Mouse (Mus musculus): ENCODE data around the gene Inka2. TPM values are rescaled to one million over a fixed set of nuclear protein-coding genes. Genes with fewer than 3 reads are reported as not detected.
A peak's percentile ranks its signal among the peaks of the same experiment; 100 is the strongest.
"Not testable (repeated sequence)": the region's sequence is repeated elsewhere in the genome, so short reads cannot be mapped to it uniquely, and the experiment has no call there.

The Inka2 gene
- polyA plus RNA-seq, 1 experiment from 2014 or later = 4.8 TPM

- peak overlapping the region; percentile 92 for H3K4me3 ChIP-seq
- ATAC-seq (ENCODE audit: low read depth) = peak; percentile 87; the same call in 1 of the 2 replicates
- 11% methylated on average over 51 of the region's 60 CpGs for WGBS
Observed at GRCm38 (mm10) chr3:105686394-105687323, 17.7 kb upstream of the Inka2 start.

GRCm38 (mm10) chr3:105687324-105688060 lies 16.9 kb upstream of the Inka2 start, which contains the start of gene Ddx20:
Gene Ddx20, minus strand, starts transcription at chr3:105687574.
- H3K4me3 ChIP-seq = peak within 1 kb of the TSS; percentile 92
- H3K4me1 ChIP-seq (replicated peaks) = peaks cover 9% of the 10 kb centered on the region
- H3K27me3 ChIP-seq = peaks cover 3% of the 10 kb centered on the region; the same call in 1 of the 2 replicates
- peak within 1 kb of the TSS; percentile 81 for H3K27ac ChIP-seq (replicated peaks)
- ATAC-seq (ENCODE audit: low read depth) = peak; percentile 96
- 1% methylated on average over 72 of the region's 72 CpGs for WGBS
- peak within 1 kb of the TSS; percentile 81 for H3K4me2 ChIP-seq
- peak within 1 kb of the TSS; percentile 92 for H3K9ac ChIP-seq
- peaks cover 23% of the 10 kb centered on the region for H3K36me3 ChIP-seq
- H3K9me3 ChIP-seq = no peaks in the 10 kb centered on the region

More at GRCm38 (mm10) chr3:105686394-105687323, 17.7 kb upstream of the Inka2 start:
- Histone ChIP-seq H3K4me2 (peak overlapping the region; percentile 81), H3K27me3 (no peaks in the 10 kb centered on the region), H3K9me3 (no peaks in the 10 kb centered on the region), H3K36me3 (peaks cover 28% of the 10 kb centered on the region), H3K9ac (peak overlapping the region; percentile 92), H3K27ac (replicated peaks) (peak overlapping the region; percentile 79; the same call in 1 of the 2 replicates), H3K4me1 (replicated peaks) (peaks cover 9% of the 10 kb centered on the region)

- peaks cover 13% of the 10 kb centered on the region for H3K27me3 ChIP-seq
- peaks cover 9% of the 10 kb centered on the region for H3K4me1 ChIP-seq (replicated peaks)
- H3K4me3 ChIP-seq = no peak overlapping the region
- 89% methylated on average over 2 of the region's 2 CpGs for WGBS
- H3K9me3 ChIP-seq = no peaks in the 10 kb centered on the region
- H3K36me3 ChIP-seq = peaks cover 13% of the 10 kb centered on the region
- no peak overlapping the region for H3K9ac ChIP-seq
- no peak overlapping the region for H3K4me2 ChIP-seq
- no peak for ATAC-seq (ENCODE audit: low read depth)
- H3K27ac ChIP-seq (replicated peaks) = no peak overlapping the region
Observed at GRCm38 (mm10) chr3:105688536-105688935, 15.9 kb upstream of the Inka2 start.

- Histone ChIP-seq H3K4me3 (no peak overlapping the region), H3K27ac (replicated peaks) (no peak overlapping the region), H3K4me2 (no peak overlapping the region), H3K27me3 (peaks cover 23% of the 10 kb centered on the region), H3K9me3 (no peaks in the 10 kb centered on the region), H3K4me1 (replicated peaks) (peaks cover 29% of the 10 kb centered on the region), H3K36me3 (no peaks in the 10 kb centered on the region), H3K9ac (no peak overlapping the region)
- no peak for ATAC-seq (ENCODE audit: low read depth)
- 82% methylated on average over 14 of the region's 14 CpGs for WGBS
Observed at GRCm38 (mm10) chr3:105693327-105694080, 10.9 kb upstream of the Inka2 start.

- WGBS = 32% methylated on average over 20 of the region's 20 CpGs
- Histone ChIP-seq H3K9ac (peak overlapping the region; percentile 43), H3K27ac (replicated peaks) (peak overlapping the region; percentile 38; the same call in 1 of the 2 replicates), H3K4me3 (no peak overlapping the region), H3K36me3 (no peaks in the 10 kb centered on the region), H3K9me3 (no peaks in the 10 kb centered on the region), H3K27me3 (peaks cover 23% of the 10 kb centered on the region), H3K4me2 (peak overlapping the region; percentile 39), H3K4me1 (replicated peaks) (peaks cover 29% of the 10 kb centered on the region)
- ATAC-seq (ENCODE audit: low read depth) = peak; percentile 47; the same call in 1 of the 2 replicates
Observed at GRCm38 (mm10) chr3:105695476-105696386, 8.7 kb upstream of the Inka2 start.

GRCm38 (mm10) chr3:105696387-105697147 lies 7.8 kb upstream of the Inka2 start:
- H3K27ac ChIP-seq (replicated peaks) = 0 out of 2 replicates have a peak overlapping the region, but pooled peaks have one; percentile 38
- H3K4me1 ChIP-seq (replicated peaks) = peaks cover 29% of the 10 kb centered on the region
- no peaks in the 10 kb centered on the region for H3K9me3 ChIP-seq
- peaks cover 27% of the 10 kb centered on the region for H3K27me3 ChIP-seq
- no peak for ATAC-seq (ENCODE audit: low read depth)
- WGBS = 66% methylated on average over 17 of the region's 17 CpGs
- H3K4me3 ChIP-seq = no peak overlapping the region
- peak overlapping the region; percentile 39 for H3K4me2 ChIP-seq
- peak overlapping the region; percentile 43; the same call in 1 of the 2 replicates for H3K9ac ChIP-seq
- no peaks in the 10 kb centered on the region for H3K36me3 ChIP-seq

GRCm38 (mm10) chr3:105697148-105697441 lies 7.3 kb upstream of the Inka2 start:
- H3K4me3 ChIP-seq = no peak overlapping the region
- ATAC-seq (ENCODE audit: low read depth) = no peak
- no peak overlapping the region for H3K27ac ChIP-seq (replicated peaks)
- H3K36me3 ChIP-seq = no peaks in the 10 kb centered on the region
- no peak overlapping the region for H3K9ac ChIP-seq
- H3K4me2 ChIP-seq = no peak overlapping the region
- peaks cover 33% of the 10 kb centered on the region for H3K27me3 ChIP-seq
- H3K4me1 ChIP-seq (replicated peaks) = peaks cover 29% of the 10 kb centered on the region
- 73% methylated on average over 5 of the region's 5 CpGs for WGBS
- no peaks in the 10 kb centered on the region for H3K9me3 ChIP-seq

GRCm38 (mm10) chr3:105698311-105698710 lies 6.1 kb upstream of the Inka2 start:
- WGBS = 89% methylated on average over 1 of the region's 1 CpGs
- no peak overlapping the region for H3K4me3 ChIP-seq
- no peaks in the 10 kb centered on the region for H3K36me3 ChIP-seq
- peaks cover 34% of the 10 kb centered on the region for H3K27me3 ChIP-seq
- H3K9me3 ChIP-seq = no peaks in the 10 kb centered on the region
- H3K27ac ChIP-seq (replicated peaks) = no peak overlapping the region
- ATAC-seq (ENCODE audit: low read depth) = no peak
- H3K4me2 ChIP-seq = no peak overlapping the region
- H3K4me1 ChIP-seq (replicated peaks) = peaks cover 29% of the 10 kb centered on the region
- H3K9ac ChIP-seq = no peak overlapping the region

GRCm38 (mm10) chr3:105699241-105699933 lies 5.0 kb upstream of the Inka2 start:
- Histone ChIP-seq H3K4me1 (replicated peaks) (peaks cover 39% of the 10 kb centered on the region), H3K9me3 (no peaks in the 10 kb centered on the region), H3K9ac (no peak overlapping the region), H3K27ac (replicated peaks) (no peak overlapping the region), H3K4me3 (no peak overlapping the region), H3K36me3 (no peaks in the 10 kb centered on the region), H3K27me3 (peaks cover 38% of the 10 kb centered on the region), H3K4me2 (no peak overlapping the region)
- 61% methylated on average over 3 of the region's 3 CpGs for WGBS
- no peak for ATAC-seq (ENCODE audit: low read depth)

- H3K4me3 ChIP-seq; H3K36me3 ChIP-seq; H3K9ac ChIP-seq; H3K27ac ChIP-seq (replicated peaks); ATAC-seq (ENCODE audit: low read depth); H3K4me2 ChIP-seq; H3K9me3 ChIP-seq: not testable (repeated sequence)
- WGBS = 45% methylated on average over 1 of the region's 1 CpGs
- peaks cover 39% of the 10 kb centered on the region for H3K4me1 ChIP-seq (replicated peaks)
- peaks cover 37% of the 10 kb centered on the region for H3K27me3 ChIP-seq
Observed at GRCm38 (mm10) chr3:105700786-105701185, 3.6 kb upstream of the Inka2 start.

Measured in neural tube, embryonic 13.5 days (tissue).